Mouse (Mus musculus) hindbrain, embryonic 16.5 days (tissue): Measurements from ENCODE around the gene Rbbp7. TPM values are rescaled to one million over a fixed set of nuclear protein-coding genes. Genes with fewer than 3 reads are reported as not detected.
"Not testable (repeated sequence)": the region's sequence is repeated elsewhere in the genome, so short reads cannot be mapped to it uniquely, and the experiment has no call there.

Experiments used
- ATAC-seq: fragments of 200-750 bp; cut with Nextera tagmentation; 2 replicates; pipeline ENCODE4 v1.8.0; 2017; ENCODE audit warnings: moderate TSS enrichment, moderate library complexity
- H3K27ac ChIP-seq: fragments of 300-500 bp; sonication (generic); 2 replicates; pipeline ENCODE4 v1.5.1; 2014; ENCODE audit warnings: low read depth, mild to moderate bottlenecking, control low read depth, low read length, moderate library complexity
- H3K27me3 ChIP-seq: fragments of 300-500 bp; sonication (generic); replicated peaks from 2 replicates; pipeline ENCODE4 v1.6.1; 2014; ENCODE audit warnings: low read length; ENCODE audit not compliant: control insufficient read depth, insufficient read depth
- H3K36me3 ChIP-seq: fragments of 300-500 bp; sonication (generic); 2 replicates; pipeline ENCODE4 v1.6.1; 2014; ENCODE audit warnings: mild to moderate bottlenecking, low read length, moderate library complexity, mixed read lengths; ENCODE audit not compliant: control insufficient read depth, insufficient read depth
- H3K4me1 ChIP-seq: fragments of 300-500 bp; sonication (generic); 2 replicates; pipeline ENCODE4 v1.6.1; 2014; ENCODE audit warnings: low read depth, low read length; ENCODE audit not compliant: control insufficient read depth, insufficient read depth
- H3K4me2 ChIP-seq: fragments of 300-500 bp; sonication (generic); 2 replicates; pipeline ENCODE4 v1.6.1; 2014; ENCODE audit warnings: mild to moderate bottlenecking, low read length, control low read depth, moderate library complexity
- H3K4me3 ChIP-seq: fragments of 300-500 bp; sonication (generic); 2 replicates; pipeline ENCODE4 v1.5.1; 2014; ENCODE audit warnings: mild to moderate bottlenecking, low read length, control low read depth, moderate library complexity
- H3K9ac ChIP-seq: fragments of 300-500 bp; sonication (generic); 2 replicates; pipeline ENCODE4 v1.6.1; 2014; ENCODE audit warnings: low read depth, mild to moderate bottlenecking, control low read depth, low read length, moderate library complexity
- H3K9me3 ChIP-seq: fragments of 300-500 bp; sonication (generic); 2 replicates; pipeline ENCODE4 v1.6.1; 2014; ENCODE audit warnings: mild to moderate bottlenecking, low read length, moderate library complexity; ENCODE audit not compliant: control insufficient read depth
- WGBS: fragments of 180-500 bp; shearing (Covaris S2); extraction: QIAGEN DNeasy Blood & Tissue Kit; methylation state at CpG from one replicate; pipeline ENCODE4 v1.1.7; 2014; 5-methylcytosine and 5-hydroxymethylcytosine counted together
- polyA plus RNA-seq: library from polyadenylated mRNA; unstranded; fragments of >200 nt; fragmentation: Nextera tagmentation; extraction: Ambion mirVana; gene quantifications from 2 replicates; pipeline ENCODE4 v1.2.1, GENCODE M21; 2015

Rbbp7 gene
- polyA plus RNA-seq, 1 experiment from 2014 or later = 258 TPM

- Histone ChIP-seq H3K4me1 (no peaks in the 10 kb centered on the region), H3K36me3 (0 out of 2 replicates have a peak, but pooled peaks cover 2% of the 10 kb centered on the region), H3K4me3 (no peak overlapping the region), H3K9ac (no peak overlapping the region), H3K4me2 (no peak overlapping the region), H3K9me3 (no peaks in the 10 kb centered on the region), H3K27ac (no peak overlapping the region), H3K27me3 (no peaks in the 10 kb centered on the region)
- no peak for ATAC-seq
- 86% methylated on average over 1 of the region's 1 CpGs for WGBS
These were observed 10.5 kb downstream of the Rbbp7 start for GRCm38 (mm10) chrX:162770726-162771125.

GRCm38 (mm10) chrX:162788372-162788771 lies 28.2 kb downstream of the Rbbp7 start:
- H3K4me1 ChIP-seq = no peaks in the 10 kb centered on the region
- H3K27me3 ChIP-seq = no peaks in the 10 kb centered on the region
- 0 out of 2 replicates have a peak, but pooled peaks cover 3% of the 10 kb centered on the region for H3K36me3 ChIP-seq
- H3K4me2 ChIP-seq = no peak overlapping the region
- H3K9me3 ChIP-seq = no peaks in the 10 kb centered on the region
- no peak overlapping the region for H3K27ac ChIP-seq
- WGBS = 86% methylated on average over 1 of the region's 1 CpGs
- H3K4me3 ChIP-seq = no peak overlapping the region
- H3K9ac ChIP-seq = no peak overlapping the region
- ATAC-seq = no peak

- H3K36me3 ChIP-seq, H3K27me3 ChIP-seq, H3K4me1 ChIP-seq, H3K4me3 ChIP-seq, H3K9me3 ChIP-seq, H3K9ac ChIP-seq, H3K27ac ChIP-seq, H3K4me2 ChIP-seq, ATAC-seq: not testable (repeated sequence)
- 86% methylated on average over 5 of the region's 5 CpGs for WGBS
These were observed 31.2 kb downstream of the Rbbp7 start for GRCm38 (mm10) chrX:162791392-162791791.

GRCm38 (mm10) chrX:162800371-162800770 lies 40.2 kb downstream of the Rbbp7 start:
- no peaks in the 10 kb centered on the region for H3K36me3 ChIP-seq
- no peaks in the 10 kb centered on the region for H3K9me3 ChIP-seq
- no peaks in the 10 kb centered on the region for H3K4me1 ChIP-seq
- no peak overlapping the region for H3K4me3 ChIP-seq
- no peaks in the 10 kb centered on the region for H3K27me3 ChIP-seq
- no peak overlapping the region for H3K27ac ChIP-seq
- H3K9ac ChIP-seq = no peak overlapping the region
- no peak for ATAC-seq
- H3K4me2 ChIP-seq = no peak overlapping the region

- Histone ChIP-seq H3K9ac (peak overlapping the region; percentile 66), H3K36me3 (no peaks in the 10 kb centered on the region), H3K4me3 (peak overlapping the region; percentile 58), H3K4me2 (peak overlapping the region; percentile 56), H3K9me3 (no peaks in the 10 kb centered on the region), H3K27me3 (no peaks in the 10 kb centered on the region), H3K4me1 (no peaks in the 10 kb centered on the region), H3K27ac (no peak overlapping the region)
- WGBS = 42% methylated on average over 6 of the region's 6 CpGs
- no peak for ATAC-seq
These were observed 67.8 kb downstream of the Rbbp7 start for GRCm38 (mm10) chrX:162828016-162828415.

Other genes with a start within 250 kb of the Rbbp7 start
- gene Reps2, start 116.8 kb upstream of the Rbbp7 start, polyA plus RNA-seq = 2.6 and 3.3 TPM in 2 replicates
- gene Txlng, start 69.1 kb downstream of the Rbbp7 start, polyA plus RNA-seq = 11.8 and 12.3 TPM in 2 replicates
- gene Syap1, start 128.0 kb downstream of the Rbbp7 start, polyA plus RNA-seq = 31.4 and 33.7 TPM in 2 replicates
- gene Ctps2, start 140.8 kb downstream of the Rbbp7 start, polyA plus RNA-seq = 91.1 and 99.1 TPM in 2 replicates
- gene S100g, start 204.2 kb downstream of the Rbbp7 start, polyA plus RNA-seq = 0.62 and 1.7 TPM in 2 replicates